Mouse (Mus musculus) thymus, postnatal 14 days (tissue): ENCODE measurements at regions not wholly inside any gene's neighbourhood (a gene's known extent, or its start where the extent isn't known, plus 50 kb on each side); places are given as distances from the start of the nearest gene placed in this dataset.
A peak's percentile ranks its signal among the peaks of the same experiment; 100 is the strongest.
"Not testable (repeated sequence)": the region's sequence is repeated elsewhere in the genome, so short reads cannot be mapped to it uniquely, and the experiment has no call there.

Source experiments
- DNase-seq: peaks from one replicate; pipeline ENCODE4 v3.0.0; 2021

DNA sequence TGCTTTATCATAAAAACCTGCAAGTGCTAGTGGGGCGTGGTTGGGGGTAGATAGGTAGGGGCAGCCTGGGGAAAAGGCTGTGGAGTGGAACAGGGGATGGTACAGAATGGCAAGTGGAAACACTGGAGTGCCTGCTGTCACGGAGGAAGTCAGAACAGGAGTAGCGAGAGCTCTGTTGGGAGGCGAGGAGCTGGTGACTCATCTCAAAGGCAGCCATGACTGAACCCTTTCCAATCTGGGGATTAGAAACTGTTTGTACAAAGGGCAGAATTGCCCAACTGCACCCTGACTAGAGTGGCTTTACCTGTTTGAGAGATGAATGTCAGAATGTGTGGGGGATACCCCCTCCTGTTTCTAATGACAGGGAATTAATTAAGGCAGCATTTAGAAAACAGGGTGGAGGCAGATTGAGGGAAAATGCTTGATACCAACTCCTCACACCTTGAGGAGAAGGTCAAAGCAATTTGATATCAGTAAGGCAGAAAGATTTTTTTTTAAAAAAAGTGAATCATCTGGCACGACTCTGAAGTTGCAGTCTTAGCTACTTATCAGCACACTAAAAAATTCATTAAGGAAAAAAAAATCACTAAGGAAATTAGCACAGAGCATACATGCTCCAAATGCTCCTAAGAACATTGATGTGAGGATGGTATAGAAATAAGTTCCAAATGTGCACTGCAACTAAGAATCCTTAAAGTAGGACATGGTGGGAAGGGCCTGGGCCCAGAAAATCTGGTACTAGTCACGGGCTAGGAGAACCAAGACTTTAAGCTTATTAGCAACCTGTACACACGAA lies 54.7 kb upstream of the Usp25 start:
- DNase-seq, result no peak

DNA sequence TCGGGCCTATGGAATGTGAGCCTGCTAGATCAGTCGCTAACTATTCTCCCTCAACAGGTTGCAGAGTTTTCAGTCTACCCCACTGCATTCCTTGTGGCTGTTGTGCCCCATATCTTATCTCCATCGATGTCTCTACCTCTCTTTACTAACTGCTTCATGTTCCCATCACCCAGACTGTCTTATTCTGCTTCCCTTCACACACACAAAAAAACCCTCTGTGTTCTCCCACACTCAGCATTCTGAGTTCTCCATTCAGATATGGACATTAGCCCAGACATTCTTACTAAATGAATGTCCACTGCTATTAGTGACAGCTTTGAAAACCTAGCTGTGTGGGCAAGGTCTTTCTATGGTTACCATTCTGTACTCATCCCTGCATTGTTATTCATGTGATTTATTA lies 56.0 kb upstream of the Usp25 start:
- no peak for DNase-seq

DNA sequence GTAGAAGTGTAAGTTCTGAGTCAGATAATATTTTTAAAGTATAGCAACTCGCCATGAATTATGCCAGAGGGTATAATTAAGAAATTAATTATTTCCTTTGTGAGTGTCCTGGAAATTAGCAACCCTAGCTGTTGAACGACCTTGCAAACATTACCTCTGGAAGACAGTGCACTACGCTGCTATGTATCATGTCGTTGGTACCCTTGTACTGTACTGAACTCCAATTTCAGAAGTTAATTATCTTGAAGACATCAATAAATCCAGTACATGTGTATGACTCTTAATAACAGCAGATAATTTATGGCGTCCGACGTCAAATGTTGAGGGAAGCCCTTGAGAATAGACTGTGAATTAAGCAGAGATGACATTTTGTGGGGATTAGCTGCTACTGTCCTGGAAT lies 56.4 kb upstream of the Usp25 start:
- DNase-seq, result no peak

DNA sequence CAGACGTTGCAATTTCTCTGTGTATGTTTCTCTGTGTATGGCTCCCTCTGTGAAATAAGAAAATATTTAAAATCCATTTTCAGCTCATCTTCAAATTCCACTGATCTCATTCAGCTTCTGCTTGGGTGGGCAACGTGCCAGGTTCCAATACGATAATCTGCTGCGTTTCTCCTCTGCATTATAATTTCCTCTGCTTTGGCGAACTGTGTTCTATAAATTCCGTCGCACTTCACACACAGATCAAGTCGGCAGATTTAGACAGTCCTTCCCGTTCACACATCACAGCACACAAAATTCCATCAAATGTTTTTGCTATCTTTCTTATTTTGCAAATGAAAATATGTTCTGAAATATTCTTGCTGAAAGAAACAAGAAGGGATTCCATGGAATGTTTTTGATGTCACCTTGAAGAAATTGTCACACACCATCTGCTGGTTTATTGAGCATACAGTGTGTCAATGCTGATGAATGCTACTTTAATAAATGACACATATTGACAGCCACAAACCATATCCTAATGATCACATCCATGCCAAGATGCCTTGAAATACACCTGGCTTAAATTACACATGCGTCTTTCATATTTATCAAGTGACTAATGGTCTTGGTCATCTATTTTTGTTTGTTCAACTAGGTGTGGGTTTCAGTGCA lies 62.5 kb upstream of the Usp25 start:
- DNase-seq, result no peak

DNA sequence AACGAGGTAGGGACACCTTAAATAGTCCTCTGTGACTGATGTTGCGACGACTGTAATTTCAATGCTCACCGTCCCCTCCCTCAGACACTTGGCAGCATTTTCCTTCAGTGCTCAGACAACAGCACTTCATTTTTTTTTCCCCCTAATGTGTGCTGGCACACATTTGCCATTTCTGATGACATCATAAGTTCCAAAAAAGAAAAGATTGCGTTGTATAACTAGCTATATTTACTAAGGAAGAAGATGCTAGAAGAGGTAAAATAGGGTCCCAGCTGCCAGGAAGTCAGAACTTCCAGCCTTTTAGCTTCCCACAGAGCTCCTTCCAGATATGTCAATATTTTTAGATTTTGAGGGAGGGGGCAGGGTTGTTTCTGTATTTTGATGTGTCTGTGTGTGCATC lies 66.5 kb upstream of the Usp25 start:
- DNase-seq, result no peak

DNA sequence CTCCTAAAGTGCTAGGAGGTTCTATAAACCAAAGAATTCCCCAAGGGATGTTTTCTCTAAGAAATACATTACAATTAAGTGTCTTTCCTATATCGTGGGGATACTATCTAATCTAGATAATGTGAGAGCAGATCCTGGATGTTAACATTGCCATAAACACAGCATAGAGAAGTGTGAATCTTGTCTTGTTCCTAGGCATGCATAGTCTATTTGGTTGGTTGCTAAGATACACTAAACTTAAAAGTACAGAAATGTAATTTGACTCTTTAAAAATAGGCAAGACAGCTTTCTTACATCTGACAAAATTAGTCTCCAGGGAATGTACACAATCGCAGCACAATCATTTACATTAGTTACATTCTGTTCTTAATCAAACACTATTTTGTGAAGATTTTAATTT lies 75.4 kb upstream of the Usp25 start:
- no peak for DNase-seq

DNA sequence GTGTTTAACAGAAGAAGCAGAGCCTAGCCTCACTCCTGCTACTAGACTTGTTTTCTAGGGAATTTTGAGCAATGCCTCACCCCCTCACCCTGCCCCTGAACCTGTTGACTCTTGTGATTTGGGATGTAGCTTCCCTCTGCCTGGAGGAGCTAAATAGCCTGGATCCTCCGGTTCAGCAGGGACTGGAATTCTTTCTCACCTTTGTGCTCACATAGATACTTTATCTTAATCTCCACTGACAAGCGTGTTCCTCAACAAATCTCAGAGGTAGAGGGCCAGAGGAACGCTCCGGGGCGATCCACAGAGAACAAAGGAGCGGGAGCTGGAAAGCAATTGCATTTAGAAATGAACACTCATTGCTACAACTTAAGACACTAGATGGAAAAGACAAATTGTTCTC lies 85.6 kb upstream of the Usp25 start:
- DNase-seq, result no peak

DNA sequence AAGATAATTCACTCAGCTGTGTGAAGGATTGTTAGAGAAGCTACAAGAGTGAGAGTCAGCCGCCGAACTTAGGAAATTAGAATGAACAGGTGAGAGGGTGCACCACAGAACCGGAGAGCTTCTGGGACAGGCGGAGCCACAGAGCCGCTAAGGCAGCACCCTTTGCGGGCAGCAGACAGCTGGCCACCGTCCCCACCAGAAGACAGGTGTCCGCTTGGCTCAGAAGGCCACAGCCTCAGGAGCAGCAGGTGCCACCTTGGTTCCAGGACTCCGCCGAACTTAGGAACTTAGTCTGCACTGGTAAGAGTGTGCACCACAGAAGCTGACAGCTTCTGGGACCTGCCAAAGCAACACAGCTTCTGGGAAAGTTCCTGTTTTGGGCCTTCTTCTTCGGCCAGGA lies 93.4 kb upstream of the Usp25 start:
- not testable (repeated sequence) for DNase-seq

DNA sequence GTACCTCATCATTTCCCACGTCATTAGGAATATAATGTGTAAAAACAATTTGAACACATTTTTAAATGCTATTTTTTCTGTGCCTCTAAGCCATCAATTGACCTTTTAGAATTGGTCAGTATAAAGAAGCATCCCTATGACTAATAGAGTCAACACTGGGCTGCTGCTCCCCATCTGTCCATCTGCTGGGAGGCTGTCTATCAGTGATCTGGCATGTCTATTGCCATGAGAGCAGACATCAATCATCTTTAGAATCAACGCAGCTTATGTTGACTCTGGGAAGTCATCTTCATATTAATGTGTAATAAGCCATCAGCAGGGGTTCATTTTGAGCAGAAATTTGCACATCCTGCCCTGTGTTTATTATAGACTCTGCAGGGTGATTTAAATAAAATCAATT lies 94.9 kb upstream of the Usp25 start:
- DNase-seq, result no peak

DNA sequence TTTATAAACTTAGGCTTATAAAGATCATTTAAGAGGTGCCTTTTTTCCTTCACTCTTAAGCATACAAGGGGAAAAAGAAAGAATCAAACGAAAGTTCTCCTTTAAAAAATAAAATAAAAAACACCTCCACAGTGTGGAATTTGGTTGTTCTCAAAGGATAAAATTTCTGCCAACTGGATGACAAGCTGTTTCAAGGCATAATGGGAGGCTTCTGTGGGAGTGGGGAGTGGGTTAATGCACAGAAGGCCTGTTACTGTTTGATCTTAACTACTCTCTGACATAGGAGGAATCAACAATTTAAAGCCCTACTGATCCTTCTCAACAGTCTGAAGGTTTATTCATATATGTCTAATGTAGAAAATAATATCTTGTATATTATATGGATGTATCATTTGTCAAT lies 99.2 kb upstream of the Usp25 start:
- no peak for DNase-seq

DNA sequence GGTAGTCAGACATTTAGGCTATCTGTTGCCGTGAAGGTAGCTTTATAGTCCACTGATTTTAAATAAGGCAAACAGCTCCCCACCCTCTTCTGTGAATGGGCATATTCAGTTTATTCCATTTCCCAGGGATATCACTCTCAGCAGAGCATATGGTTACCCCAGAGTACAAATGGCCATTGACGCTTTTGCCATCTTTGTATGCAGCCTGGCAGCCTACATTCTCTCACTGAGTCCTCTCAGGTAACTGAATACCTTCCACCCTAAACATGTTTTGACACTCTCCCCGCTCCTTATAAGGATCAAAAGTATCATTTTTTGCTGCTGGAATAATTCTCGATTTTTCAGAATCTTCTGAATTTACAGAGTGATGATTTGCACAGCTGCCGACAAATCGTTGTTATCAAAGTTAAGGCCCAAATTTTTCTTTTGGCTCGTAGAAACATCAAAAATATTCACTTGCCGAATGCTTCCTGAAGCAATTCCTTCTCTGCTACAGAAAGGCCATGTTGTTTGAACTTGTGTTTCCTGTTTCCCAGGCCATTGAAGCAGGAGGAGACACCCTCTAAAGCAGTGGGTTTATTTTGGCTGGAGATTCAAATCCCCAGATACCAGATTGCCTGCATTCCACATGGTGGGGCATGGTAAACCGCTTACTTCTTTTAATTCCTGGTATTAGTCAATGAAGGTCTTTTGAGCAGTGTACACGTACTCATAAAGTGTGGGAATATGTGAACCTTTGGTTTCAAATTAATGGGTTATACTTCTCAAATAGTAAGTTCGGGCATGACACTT lies 108.1 kb upstream of the Usp25 start:
- DNase-seq, result no peak

DNA sequence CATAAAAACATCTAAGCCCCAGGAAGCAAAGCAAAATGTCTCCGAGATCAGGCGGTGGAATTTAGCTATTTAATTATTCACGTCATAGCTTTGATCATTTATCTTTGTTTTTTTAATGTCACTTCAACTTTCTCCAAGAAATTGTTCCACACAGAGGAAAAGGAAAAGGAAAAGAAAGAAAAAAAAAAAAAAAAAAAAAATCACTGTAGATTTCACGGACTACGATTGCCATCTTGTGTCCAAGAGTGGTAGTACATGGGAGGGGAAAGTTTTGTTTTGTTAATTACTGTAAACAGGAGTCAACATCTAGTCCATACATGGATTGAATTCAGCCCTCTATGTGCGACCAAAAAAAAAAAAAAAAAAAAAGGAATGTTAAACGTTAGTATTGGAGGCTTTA lies 114.4 kb upstream of the Usp25 start:
- peak; percentile 34 for DNase-seq

DNA sequence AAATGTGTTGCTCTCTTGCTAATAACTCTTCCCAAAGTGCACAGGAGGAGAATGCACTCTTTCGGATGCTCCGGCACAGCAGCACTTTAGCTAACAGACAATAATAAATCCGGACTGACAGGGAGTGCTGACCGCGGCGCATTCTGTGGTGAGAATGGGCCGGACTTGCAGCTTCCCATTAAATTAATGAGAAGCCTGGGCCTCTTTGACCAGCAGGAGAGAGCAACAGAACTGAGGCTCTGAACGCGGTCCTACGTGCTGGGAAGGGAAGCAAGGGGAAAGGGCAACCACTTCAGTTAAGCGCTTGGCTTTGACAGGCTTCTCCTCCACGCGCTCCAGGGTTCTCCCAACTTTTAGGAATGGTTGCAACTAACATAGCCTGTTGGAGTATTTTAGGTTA lies 117.2 kb upstream of the Usp25 start:
- DNase-seq, result no peak

DNA sequence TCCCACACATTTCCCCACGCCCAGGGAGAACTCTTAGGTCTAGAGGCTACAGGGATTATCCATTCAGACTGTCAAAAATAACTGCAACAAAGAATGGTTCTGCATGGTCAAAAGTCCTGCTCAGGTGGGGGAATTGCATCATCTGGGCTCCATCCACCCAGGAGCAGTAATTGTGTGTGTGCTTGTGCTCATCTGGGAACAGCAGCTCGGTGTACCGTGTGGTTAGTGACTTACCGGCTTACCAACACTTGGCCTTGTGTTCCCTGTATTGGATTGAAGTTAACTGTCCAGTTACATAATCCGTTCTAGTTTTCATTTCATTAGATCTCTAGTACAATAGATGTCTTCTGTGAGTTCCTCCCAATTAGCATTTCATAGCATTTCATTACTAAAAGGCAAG lies 117.7 kb upstream of the Usp25 start:
- no peak for DNase-seq

DNA sequence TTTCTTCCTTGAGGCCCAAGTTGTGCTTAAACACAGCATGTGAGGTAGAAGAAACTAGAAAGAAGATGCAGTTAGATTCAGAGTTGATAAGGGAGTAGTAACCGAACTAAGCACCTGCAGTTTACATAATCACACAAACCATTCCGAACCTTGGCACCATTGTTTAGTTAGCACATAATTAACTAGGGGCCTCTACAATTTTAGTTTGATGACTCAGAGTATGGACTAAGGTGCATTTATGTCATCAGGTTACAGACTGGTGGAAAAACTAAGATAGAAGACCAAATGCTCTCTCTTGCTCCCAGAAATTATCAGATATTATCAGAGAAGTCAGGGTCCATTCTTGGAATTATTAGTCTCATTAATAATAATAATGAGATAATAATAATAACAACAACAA lies 134.9 kb upstream of the Usp25 start:
- no peak for DNase-seq

DNA sequence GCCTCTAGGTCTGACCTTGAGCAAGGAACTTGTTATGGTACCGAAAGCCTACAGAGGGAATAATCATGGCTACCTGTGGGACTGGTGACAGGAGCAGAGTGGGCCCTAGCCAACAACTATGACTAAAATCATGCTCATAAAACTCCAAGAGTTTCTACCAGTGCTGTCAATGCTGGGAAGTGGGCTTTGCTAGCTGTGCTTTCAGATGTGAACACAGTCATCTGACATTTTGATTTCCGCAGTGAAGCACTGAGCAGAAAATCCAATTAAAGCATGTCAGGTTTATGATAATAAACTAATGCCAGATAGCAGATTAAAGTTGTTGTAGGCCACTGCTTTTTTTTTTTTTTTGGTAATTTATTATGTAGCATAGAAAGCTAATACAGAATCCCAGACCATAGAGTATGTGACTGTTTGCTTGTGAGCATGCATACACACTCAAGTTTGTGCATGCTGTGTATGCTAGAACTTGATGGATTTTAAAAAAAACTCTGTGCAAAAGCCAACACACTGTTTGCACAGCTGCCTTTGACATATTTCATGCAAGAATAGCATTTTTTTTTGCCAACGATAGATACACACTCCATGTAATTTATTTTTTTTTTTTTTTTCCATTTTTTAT lies 138.0 kb upstream of the Usp25 start:
- no peak for DNase-seq

DNA sequence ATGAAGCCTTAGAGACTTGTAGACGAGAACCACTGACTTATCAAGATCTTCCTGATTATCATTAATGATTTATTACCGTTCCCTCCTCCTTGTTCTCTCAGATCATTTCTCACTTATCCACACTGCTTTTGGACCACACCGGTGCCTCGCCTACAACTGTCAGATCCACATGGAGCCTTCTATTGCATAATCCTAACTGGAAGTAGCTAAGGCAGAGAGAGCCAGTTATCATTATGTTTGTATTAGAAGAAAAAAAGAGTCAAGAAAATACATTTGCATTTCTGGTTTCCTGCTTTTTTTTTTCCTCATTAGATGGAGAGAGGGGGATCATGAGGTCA lies 147.1 kb upstream of the Usp25 start:
- DNase-seq, result no peak

DNA sequence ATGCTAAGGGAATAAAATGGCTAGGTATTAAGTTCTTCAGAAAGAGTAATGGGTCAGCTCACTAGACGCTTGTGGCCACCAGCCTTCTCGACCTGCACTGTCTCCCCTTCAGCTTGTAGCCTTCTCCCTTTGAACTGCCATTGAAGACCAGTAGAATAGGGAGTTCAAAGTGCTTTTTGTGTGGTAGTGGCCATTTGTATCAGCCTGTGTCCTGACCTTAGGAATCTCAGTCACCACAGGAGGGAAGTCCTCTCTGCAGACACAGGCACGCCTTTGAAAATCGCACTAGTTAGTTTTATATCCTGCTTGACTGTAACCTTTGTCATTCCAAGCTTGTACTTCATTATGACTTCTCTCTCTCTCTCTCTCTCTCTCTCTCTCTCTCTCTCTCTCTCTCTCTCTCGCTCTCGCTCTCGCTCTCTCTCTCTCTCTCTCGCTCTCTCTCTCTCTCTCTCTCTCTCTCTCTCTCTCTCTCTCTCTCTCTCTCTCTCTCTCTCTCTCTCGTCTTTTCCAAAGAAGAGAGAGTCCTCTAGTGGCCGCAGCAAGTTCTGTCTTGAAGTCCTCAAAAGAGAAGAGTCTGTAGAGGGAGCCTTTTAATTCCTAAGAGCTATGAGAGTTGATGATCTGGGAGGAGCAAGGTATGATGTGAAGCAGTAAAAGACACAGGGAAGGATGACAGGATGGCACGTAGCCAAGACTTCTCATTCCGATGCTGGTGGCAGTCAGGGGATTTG lies 147.6 kb upstream of the Usp25 start:
- peak; percentile 35 for DNase-seq

DNA sequence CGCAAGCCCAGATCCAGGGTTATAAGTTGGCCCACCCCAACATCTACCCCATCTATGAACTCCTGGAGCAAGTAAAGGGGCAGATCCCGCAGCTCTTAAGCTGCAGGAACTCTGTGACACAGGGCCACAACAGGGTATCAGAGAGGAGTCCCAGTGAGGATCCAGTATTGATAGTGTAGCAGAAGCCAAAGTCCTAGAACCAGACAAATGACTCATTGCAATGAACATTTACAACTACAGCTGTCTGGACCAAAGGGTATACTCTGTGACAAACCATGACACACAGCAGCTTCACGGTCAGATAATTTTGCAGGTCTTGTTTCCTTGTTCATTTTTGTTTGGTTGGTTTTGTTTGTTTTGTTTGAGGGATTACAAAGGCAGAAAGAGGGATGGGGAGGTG lies 149.1 kb upstream of the Usp25 start:
- DNase-seq, result no peak

DNA sequence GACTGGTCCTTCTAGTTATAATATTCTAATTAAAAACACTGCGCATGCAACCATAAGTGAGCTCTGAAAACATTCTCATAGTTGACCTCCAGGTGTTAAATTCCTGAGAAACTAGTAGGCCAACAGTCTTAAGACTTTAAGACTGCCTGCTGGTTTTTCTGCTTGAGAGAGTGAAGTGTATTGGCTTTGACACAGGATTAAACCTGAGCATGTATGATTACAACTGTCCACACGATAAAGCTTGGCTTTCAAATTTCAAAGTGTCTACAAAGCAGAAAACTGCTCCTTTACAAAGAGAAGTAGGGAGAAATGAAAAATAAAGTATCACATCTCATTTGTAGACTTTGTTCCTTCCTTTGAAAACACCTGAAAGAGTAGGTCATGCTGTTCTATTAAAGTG lies 157.7 kb upstream of the Usp25 start:
- DNase-seq, result no peak

DNA sequence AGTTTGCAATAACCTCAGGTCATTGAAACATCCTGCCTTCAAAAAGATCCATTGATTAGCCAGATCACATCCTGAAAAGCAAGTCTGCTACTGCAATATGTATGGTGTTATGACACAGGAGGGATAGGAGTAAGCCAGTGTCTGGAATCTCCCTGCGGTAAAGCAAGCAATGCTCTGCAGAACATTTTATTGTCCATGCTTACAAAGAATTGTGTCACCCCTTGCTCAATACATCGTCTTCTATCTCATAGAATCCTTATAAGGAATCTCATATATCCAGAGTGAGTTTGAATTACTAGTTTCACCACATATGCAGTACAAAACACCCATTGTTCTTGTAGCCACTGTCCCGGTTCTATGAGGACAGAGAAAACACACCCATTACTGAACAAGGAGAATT lies 162.1 kb upstream of the Usp25 start:
- DNase-seq, result no peak

DNA sequence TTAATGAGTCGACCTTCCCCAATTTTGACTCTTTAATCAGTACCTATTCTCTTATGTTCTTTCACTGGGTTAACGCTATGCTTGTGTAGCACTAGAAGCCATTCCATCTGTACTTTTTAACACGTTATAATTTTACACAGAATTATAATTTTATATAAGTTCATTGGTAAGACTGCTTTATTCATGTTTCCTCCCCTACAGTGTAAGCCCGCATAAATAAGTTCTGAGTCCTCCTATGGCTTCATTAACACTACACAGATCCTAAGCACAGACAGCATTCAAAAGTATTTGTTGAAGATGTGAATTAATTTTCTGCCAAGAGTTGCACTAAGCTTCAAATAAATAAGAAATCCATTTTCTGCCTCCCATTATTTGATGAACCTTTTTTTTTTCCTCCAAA lies 176.1 kb upstream of the Usp25 start:
- DNase-seq, result no peak

DNA sequence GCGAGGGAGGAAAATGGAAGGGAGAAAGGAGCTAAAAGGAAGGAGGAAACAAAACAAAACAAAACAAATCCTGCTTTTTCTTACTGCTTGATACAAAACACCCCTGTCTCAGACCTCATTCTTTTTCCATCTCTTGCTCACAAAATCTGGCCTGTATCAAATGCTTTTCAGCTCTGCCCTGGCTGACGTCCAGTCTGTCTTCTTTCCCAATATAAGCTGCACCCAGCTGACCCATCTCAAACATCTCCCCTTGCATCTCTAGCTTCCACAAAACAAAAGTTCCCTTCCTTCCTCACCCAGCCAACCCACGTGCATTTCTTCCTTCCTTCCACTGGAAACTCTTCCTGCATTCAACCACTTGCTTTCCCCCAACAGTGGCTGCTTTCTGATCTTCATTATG lies 183.1 kb upstream of the Usp25 start:
- no peak for DNase-seq
